Mouse (Mus musculus) thymus, adult 2 months (tissue): ENCODE data around the gene Sat2. TPM values are rescaled to one million over a fixed set of nuclear protein-coding genes. Genes with fewer than 3 reads are reported as not detected.
A peak's percentile ranks its signal among the peaks of the same experiment; 100 is the strongest.

Experiments used
- DNase-seq: peaks from one replicate; pipeline ENCODE4 v3.0.0; 2021
- H3K27ac ChIP-seq: fragments of 200-500 bp; 2 replicates; pipeline ENCODE4 v1.5.1; 2012; ENCODE audit warnings: low read length, control low read depth; ENCODE audit not compliant: control insufficient read depth, insufficient read depth
- H3K27me3 ChIP-seq: fragments of 200-500 bp; 2 replicates; pipeline ENCODE4 v1.6.1; 2012; ENCODE audit warnings: mild to moderate bottlenecking, low read length, moderate library complexity, mixed read lengths; ENCODE audit not compliant: control insufficient read depth, insufficient read depth
- H3K36me3 ChIP-seq: fragments of 200-500 bp; 2 replicates; pipeline ENCODE4 v1.6.1; 2012; ENCODE audit warnings: mild to moderate bottlenecking, low read length, moderate library complexity; ENCODE audit not compliant: control insufficient read depth, insufficient read depth
- H3K4me1 ChIP-seq: fragments of 200-500 bp; replicated peaks from 2 replicates; pipeline ENCODE4 v1.6.1; 2012; ENCODE audit warnings: low read length; ENCODE audit not compliant: control insufficient read depth, insufficient read depth
- H3K4me3 ChIP-seq: fragments of 200-500 bp; 2 replicates; pipeline ENCODE4 v1.5.1; 2012; ENCODE audit warnings: mild to moderate bottlenecking, low read length, control low read depth, moderate library complexity; ENCODE audit not compliant: control insufficient read depth, insufficient read depth
- CTCF ChIP-seq: fragments of 200-500 bp; IDR thresholded peaks from 2 replicates; pipeline ENCODE4 v1.5.1; 2012; ENCODE audit warnings: mild to moderate bottlenecking, control low read depth, low read length, moderate library complexity, borderline replicate concordance; ENCODE audit not compliant: control insufficient read depth, poor library complexity, insufficient read depth; ENCODE audit errors: extremely low read depth
- POLR2A ChIP-seq: fragments of 200-500 bp; IDR thresholded peaks from 2 replicates; pipeline ENCODE4 v1.6.1; 2012; ENCODE audit warnings: mild to moderate bottlenecking, low read length, control low read depth, moderate library complexity; ENCODE audit not compliant: control insufficient read depth, poor library complexity, insufficient read depth; ENCODE audit errors: extremely low read depth
- WGBS: fragments of 180-500 bp; shearing (Covaris S2); methylation state at CpG from one replicate; pipeline ENCODE4 v1.1.7; 2018; 5-methylcytosine and 5-hydroxymethylcytosine counted together
- polyA plus RNA-seq: library from polyadenylated mRNA; depleted of rRNA; stranded (reverse); fragments of >200 nt; gene quantifications from 2 replicates; pipeline ENCODE4 v1.2.3, GENCODE M21; 2012

Sat2 gene
- polyA plus RNA-seq, 1 experiment = 0.67 TPM

DNA sequence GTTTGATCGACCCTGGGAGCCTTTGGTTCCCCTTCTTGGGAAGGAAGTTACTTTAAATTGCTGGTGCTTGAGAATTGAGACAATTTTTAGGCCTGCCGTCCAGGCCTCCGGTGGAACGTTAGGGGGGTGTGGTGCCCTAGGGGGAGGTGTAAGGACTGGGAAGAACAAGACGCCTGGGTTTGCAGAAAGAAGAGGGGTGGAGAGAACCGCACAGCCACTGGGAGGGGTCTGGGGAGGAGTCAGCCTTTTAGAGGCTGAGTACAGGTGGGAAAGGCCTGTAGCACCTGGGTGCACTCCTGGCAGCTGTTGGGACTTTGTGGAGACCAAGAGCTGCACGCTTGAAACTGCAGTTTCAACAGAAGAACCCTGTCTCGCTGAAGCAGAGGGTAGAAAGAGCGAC lies 32.9 kb downstream of the Sat2 start:
- 51% methylated on average over 9 of the region's 9 CpGs for WGBS
- no peak for DNase-seq
- H3K36me3 ChIP-seq = peaks cover 56% of the 10 kb centered on the region
- H3K4me1 ChIP-seq = 0 out of 2 replicates have a peak, but pooled peaks cover 3% of the 10 kb centered on the region
- H3K27ac ChIP-seq = no peak overlapping the region
- no peaks in the 10 kb centered on the region for H3K27me3 ChIP-seq
- no peak overlapping the region for H3K4me3 ChIP-seq
- TF ChIP-seq CTCF (no peak), POLR2A (no peak)

DNA sequence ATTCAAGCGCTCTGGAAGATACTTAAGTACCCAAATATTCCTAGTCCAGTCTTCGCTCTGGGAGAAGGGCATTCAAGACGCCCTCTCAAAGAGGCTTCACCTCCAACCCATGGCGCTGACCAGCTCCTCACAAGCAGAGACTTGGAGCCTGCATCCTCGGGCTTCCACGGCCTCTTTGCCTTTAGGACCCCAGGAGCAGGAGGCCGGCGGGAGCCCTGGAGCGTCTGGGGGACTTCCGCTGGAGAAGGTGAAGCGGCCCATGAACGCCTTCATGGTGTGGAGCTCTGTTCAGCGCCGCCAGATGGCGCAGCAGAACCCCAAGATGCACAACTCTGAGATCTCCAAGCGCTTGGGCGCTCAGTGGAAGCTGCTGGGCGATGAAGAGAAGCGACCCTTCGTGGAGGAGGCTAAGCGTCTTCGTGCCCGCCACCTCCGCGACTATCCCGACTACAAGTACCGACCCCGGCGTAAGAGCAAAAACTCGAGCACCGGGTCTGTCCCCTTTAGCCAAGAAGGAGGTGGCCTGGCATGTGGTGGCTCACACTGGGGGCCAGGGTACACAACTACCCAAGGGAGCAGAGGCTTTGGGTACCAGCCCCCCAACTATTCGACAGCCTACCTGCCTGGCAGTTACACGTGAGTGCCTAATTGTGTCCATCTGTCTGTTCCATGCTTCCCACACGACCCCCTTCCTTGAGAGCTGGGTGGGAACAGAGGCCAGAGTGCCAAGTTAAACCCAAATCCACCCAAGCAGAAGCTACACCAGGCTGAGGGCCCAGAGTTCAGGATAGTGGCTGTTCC lies 33.6 kb downstream of the Sat2 start, which contains the start of gene Sox15:
Gene Sox15 (plus strand): TSS at position 51 of the 801 bp plus-strand sequence.
- Histone ChIP-seq H3K4me1 (0 out of 2 replicates have a peak, but pooled peaks cover 3% of the 10 kb centered on the region), H3K4me3 (no peak within 1 kb of the TSS), H3K36me3 (peaks cover 49% of the 10 kb centered on the region), H3K27me3 (no peaks in the 10 kb centered on the region), H3K27ac (no peak within 1 kb of the TSS)
- TF ChIP-seq CTCF = peak; percentile 72; the same call in 1 of the 2 replicates
- TF ChIP-seq POLR2A = no peak
- no peak for DNase-seq
- 74% methylated on average over 34 of the region's 34 CpGs for WGBS

DNA sequence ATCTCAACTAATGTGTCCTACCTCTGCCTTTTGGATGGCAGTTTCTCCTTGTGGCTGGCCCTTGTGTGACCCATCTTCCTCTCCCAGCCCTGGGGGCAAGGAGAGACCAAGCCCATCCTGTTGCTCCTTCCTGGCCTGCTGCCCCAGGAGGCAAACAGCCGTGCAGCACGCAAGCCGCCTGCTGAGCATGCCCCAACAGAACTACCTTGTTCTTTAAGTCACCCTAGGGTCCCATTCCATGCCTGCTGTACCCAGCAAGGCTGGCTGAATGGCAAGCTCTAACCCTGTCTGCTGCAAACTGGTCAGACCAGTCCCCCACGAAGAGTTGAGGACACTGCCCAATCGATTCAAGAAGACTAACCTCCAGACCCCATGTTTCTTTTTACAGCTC lies 34.2 kb downstream of the Sat2 start:
- TF ChIP-seq CTCF = no peak
- no peak for TF ChIP-seq POLR2A
- Histone ChIP-seq H3K27me3 (no peaks in the 10 kb centered on the region), H3K27ac (no peak overlapping the region), H3K4me3 (no peak overlapping the region), H3K36me3 (peaks cover 43% of the 10 kb centered on the region), H3K4me1 (0 out of 2 replicates have a peak, but pooled peaks cover 3% of the 10 kb centered on the region)
- WGBS = 95% methylated on average over 5 of the region's 5 CpGs
- no peak for DNase-seq

GRCm38 (mm10) chr11:69656617-69657461 lies 35.0 kb downstream of the Sat2 start:
- peak; percentile 66 for DNase-seq
- H3K36me3 ChIP-seq = peaks cover 35% of the 10 kb centered on the region
- no peak overlapping the region for H3K4me3 ChIP-seq
- no peaks in the 10 kb centered on the region for H3K27me3 ChIP-seq
- peaks cover 10% of the 10 kb centered on the region for H3K4me1 ChIP-seq
- 85% methylated on average over 10 of the region's 10 CpGs for WGBS
- no peak overlapping the region for H3K27ac ChIP-seq
- TF ChIP-seq POLR2A (no peak), CTCF (no peak)

DNA sequence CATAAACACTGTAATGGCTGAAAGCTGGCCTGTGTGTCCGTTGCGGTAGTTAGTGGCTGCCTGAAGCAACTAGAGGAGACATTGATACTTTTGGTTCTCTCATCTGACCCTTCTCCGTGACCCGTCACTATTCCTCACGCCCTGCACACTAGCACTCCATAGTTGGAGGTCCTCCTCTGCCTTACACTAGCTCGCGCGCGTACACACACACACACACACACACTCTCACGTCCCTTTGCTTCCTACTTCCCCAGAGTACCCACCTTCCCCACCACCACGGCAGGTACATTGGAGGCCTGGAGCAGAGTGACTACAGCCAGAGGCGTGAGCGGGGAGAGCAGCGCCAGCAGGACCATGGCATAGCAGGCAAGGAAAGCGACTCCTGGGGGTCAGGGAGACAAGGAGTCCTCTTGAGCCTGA lies 35.6 kb downstream of the Sat2 start:
- peaks cover 29% of the 10 kb centered on the region for H3K36me3 ChIP-seq
- H3K27me3 ChIP-seq = no peaks in the 10 kb centered on the region
- no peak for DNase-seq
- peaks cover 11% of the 10 kb centered on the region for H3K4me1 ChIP-seq
- no peak overlapping the region for H3K27ac ChIP-seq
- TF ChIP-seq POLR2A (no peak), CTCF (peak; percentile 44; the same call in 1 of the 2 replicates)
- H3K4me3 ChIP-seq = no peak overlapping the region
- WGBS = 88% methylated on average over 15 of the region's 15 CpGs

GRCm38 (mm10) chr11:69661221-69661881 lies 39.5 kb downstream of the Sat2 start:
- no peak overlapping the region for H3K4me3 ChIP-seq
- peaks cover 22% of the 10 kb centered on the region for H3K36me3 ChIP-seq
- WGBS = 84% methylated on average over 3 of the region's 3 CpGs
- no peak for DNase-seq
- H3K27me3 ChIP-seq = no peaks in the 10 kb centered on the region
- H3K27ac ChIP-seq = no peak overlapping the region
- peaks cover 17% of the 10 kb centered on the region for H3K4me1 ChIP-seq
- TF ChIP-seq CTCF = no peak
- TF ChIP-seq POLR2A = no peak
